Mouse (Mus musculus): Measurements from ENCODE around the gene Megf11.

- TF ChIP-seq GATA1 (IDR thresholded peaks at IDR 0.05; ENCODE audit: borderline replicate concordance, low read length) = no peak
- no peak for TF ChIP-seq FLI1 (IDR thresholded peaks at IDR 0.05; ENCODE audit: low read length)
These were observed 318.8 kb downstream of the Megf11 start for GRCm38 (mm10) chr9:64704073-64704840.

Measured in megakaryocyte, embryonic 14.5 days (primary cell).